Mouse (Mus musculus) large intestine, adult 2 months (tissue): ENCODE data around the gene Cog6. TPM values are rescaled to one million over a fixed set of nuclear protein-coding genes. Genes with fewer than 3 reads are reported as not detected.
A peak's percentile ranks its signal among the peaks of the same experiment; 100 is the strongest.

Experiments used
- DNase-seq: peaks from one replicate; pipeline ENCODE4 v3.0.0-alpha.2; 2012; ENCODE audit warnings: low read depth, low spot score
- WGBS: fragments of 180-500 bp; shearing (Covaris S2); methylation state at CpG from one replicate; pipeline ENCODE4 v1.1.7; 2018; 5-methylcytosine and 5-hydroxymethylcytosine counted together
- polyA plus RNA-seq: library from polyadenylated mRNA; depleted of rRNA; stranded (reverse); fragments of >200 nt; gene quantifications from 2 replicates; pipeline ENCODE4 v1.2.3, GENCODE M21; 2012; rRNA removed

Cog6 gene
- 20.1 and 22.6 TPM in 2 replicates for polyA plus RNA-seq

- DNase-seq: peak; percentile 50
- WGBS: 2% methylated on average over 53 of the region's 53 CpGs
These were observed at the start of gene Cog6 for GRCm38 (mm10) chr3:53016436-53017340. TSS of gene Cog6 (minus strand) at chr3:53017237.

GRCm38 (mm10) chr3:53066095-53066372 is 49.0 kb upstream of the Cog6 start:
- WGBS: 65% methylated on average over 4 of the region's 4 CpGs
- no peak for DNase-seq

GRCm38 (mm10) chr3:53065267-53066094 is 48.4 kb upstream of the Cog6 start:
- no peak for DNase-seq
- WGBS: 70% methylated on average over 13 of the region's 13 CpGs

GRCm38 (mm10) chr3:53063423-53064147 is 46.5 kb upstream of the Cog6 start:
- WGBS: 33% methylated on average over 13 of the region's 13 CpGs
- no peak for DNase-seq

- DNase-seq: no peak
- WGBS: 57% methylated on average over 2 of the region's 2 CpGs
These were observed 42.9 kb upstream of the Cog6 start for GRCm38 (mm10) chr3:53059959-53060358.

GRCm38 (mm10) chr3:53056430-53056829 is 39.4 kb upstream of the Cog6 start:
- 69% methylated on average over 10 of the region's 10 CpGs for WGBS
- DNase-seq: no peak

- WGBS: 60% methylated on average over 8 of the region's 8 CpGs
- DNase-seq: no peak
These were observed 35.3 kb upstream of the Cog6 start for GRCm38 (mm10) chr3:53052385-53052784.

- 74% methylated on average over 6 of the region's 6 CpGs for WGBS
- no peak for DNase-seq
These were observed 29.3 kb upstream of the Cog6 start for GRCm38 (mm10) chr3:53046371-53046770.

- no peak for DNase-seq
- WGBS: 87% methylated on average over 4 of the region's 4 CpGs
These were observed 28.7 kb upstream of the Cog6 start for GRCm38 (mm10) chr3:53045697-53046096.

- no peak for DNase-seq
- 61% methylated on average over 11 of the region's 11 CpGs for WGBS
These were observed 27.8 kb upstream of the Cog6 start for GRCm38 (mm10) chr3:53044682-53045299.

GRCm38 (mm10) chr3:53044238-53044637 is 27.2 kb upstream of the Cog6 start:
- WGBS: 37% methylated on average over 7 of the region's 7 CpGs
- no peak for DNase-seq

- 88% methylated on average over 13 of the region's 13 CpGs for WGBS
- no peak for DNase-seq
These were observed 26.3 kb upstream of the Cog6 start for GRCm38 (mm10) chr3:53043206-53043780.

GRCm38 (mm10) chr3:53042240-53042567 is 25.2 kb upstream of the Cog6 start:
- DNase-seq: no peak
- WGBS: 20% methylated on average over 9 of the region's 9 CpGs

- DNase-seq: no peak
- under 1% methylated on average over 58 of the region's 58 CpGs for WGBS
These were observed 24.6 kb upstream of the Cog6 start, which contains the start of gene Lhfp for GRCm38 (mm10) chr3:53041411-53042239. TSS of gene Lhfp (plus strand) at chr3:53041528.

- 9% methylated on average over 17 of the region's 17 CpGs for WGBS
- DNase-seq: no peak
These were observed 23.8 kb upstream of the Cog6 start for GRCm38 (mm10) chr3:53040593-53041410.

- WGBS: 78% methylated on average over 8 of the region's 8 CpGs
These were observed 22.7 kb upstream of the Cog6 start for GRCm38 (mm10) chr3:53039746-53040145.

GRCm38 (mm10) chr3:53038913-53039312 is 21.9 kb upstream of the Cog6 start:
- DNase-seq: no peak
- WGBS: 69% methylated on average over 5 of the region's 5 CpGs

More at GRCm38 (mm10) chr3:53039746-53040145, 22.7 kb upstream of the Cog6 start:
- no peak for DNase-seq

GRCm38 (mm10) chr3:53036941-53037340 is 19.9 kb upstream of the Cog6 start:
- DNase-seq: no peak
- 67% methylated on average over 7 of the region's 7 CpGs for WGBS
